Mouse (Mus musculus) thymus, adult 2 months (tissue): ENCODE results near the gene C2cd5.
"Not testable (repeated sequence)": the region's sequence is repeated elsewhere in the genome, so short reads cannot be mapped to it uniquely, and the experiment has no call there.

Experiments used
- CTCF ChIP-seq: fragments of 200-500 bp; IDR thresholded peaks from 2 replicates; pipeline ENCODE4 v1.5.1; 2012; ENCODE audit warnings: mild to moderate bottlenecking, control low read depth, low read length, moderate library complexity, borderline replicate concordance; ENCODE audit not compliant: control insufficient read depth, poor library complexity, insufficient read depth; ENCODE audit errors: extremely low read depth
- POLR2A ChIP-seq: fragments of 200-500 bp; IDR thresholded peaks from 2 replicates; pipeline ENCODE4 v1.6.1; 2012; ENCODE audit warnings: mild to moderate bottlenecking, low read length, control low read depth, moderate library complexity; ENCODE audit not compliant: control insufficient read depth, poor library complexity, insufficient read depth; ENCODE audit errors: extremely low read depth

DNA sequence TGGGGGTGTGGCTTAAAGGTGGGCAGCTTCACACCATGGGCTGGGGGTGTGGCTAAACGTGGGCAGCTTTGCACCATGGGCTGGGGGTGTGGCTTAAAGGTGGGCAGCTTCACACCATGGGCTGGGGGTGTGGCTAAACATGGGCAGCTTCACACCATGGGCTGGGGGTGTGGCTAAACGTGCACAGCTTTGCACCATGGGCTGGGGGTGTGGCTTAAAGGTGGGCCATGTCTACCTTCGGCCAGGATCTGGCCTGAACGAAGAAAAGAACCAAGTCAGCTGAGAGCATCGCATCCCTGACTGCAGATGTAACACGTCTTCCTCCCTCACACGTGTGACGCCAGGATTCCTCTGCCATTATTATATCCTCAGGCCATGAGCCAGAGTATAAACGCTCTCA is 94.7 kb downstream of the C2cd5 start:
- not testable (repeated sequence) for TF ChIP-seq CTCF, POLR2A
